Mouse (Mus musculus) C2C12 (cell line): Measurements from ENCODE around the gene Fam208a.

Experiments
- CEBPB ChIP-seq: IDR thresholded peaks from one replicate; pipeline ENCODE4 v1.6.1; 2011; ENCODE audit warnings: low read depth, mild to moderate bottlenecking, control low read depth, moderate library complexity
- CTCF ChIP-seq: IDR thresholded peaks from one replicate; pipeline ENCODE4 v1.5.1; 2011; ENCODE audit not compliant: control insufficient read depth, insufficient read depth, insufficient read length
- FOSL1 ChIP-seq: IDR thresholded peaks from one replicate; pipeline ENCODE4 v1.8.0; 2011; ENCODE audit warnings: mild to moderate bottlenecking, low read length; ENCODE audit not compliant: poor library complexity, insufficient read depth, severe bottlenecking
- MAX ChIP-seq: IDR thresholded peaks from one replicate; pipeline ENCODE4 v1.6.1; 2011; ENCODE audit warnings: mild to moderate bottlenecking, control low read depth
- MYOD1 ChIP-seq: IDR thresholded peaks from one replicate; pipeline ENCODE4 v1.6.1; 2011; ENCODE audit warnings: low read depth; ENCODE audit not compliant: control insufficient read depth, insufficient read length
- MYOG ChIP-seq: IDR thresholded peaks from one replicate; pipeline ENCODE4 v1.6.1; 2011; ENCODE audit not compliant: control insufficient read depth, insufficient read length; ENCODE audit errors: extremely low read depth
- USF1 ChIP-seq: IDR thresholded peaks from one replicate; pipeline ENCODE4 v1.6.1; 2011; ENCODE audit warnings: low read depth, mild to moderate bottlenecking, control low read depth, moderate library complexity

GRCm38 (mm10) chr14:27379404-27379803 lies 49.2 kb upstream of the Fam208a start:
- no peak for TF ChIP-seq CTCF
- no peak for TF ChIP-seq MAX
- no peak for TF ChIP-seq MYOD1
- no peak for TF ChIP-seq USF1
- TF ChIP-seq CEBPB, result no peak
- no peak for TF ChIP-seq FOSL1
- no peak for TF ChIP-seq MYOG
